Mouse (Mus musculus) ovary, adult 2 months (tissue): ENCODE measurements around the gene Tgm5. TPM values are rescaled to one million over a fixed set of nuclear protein-coding genes. Genes with fewer than 3 reads are reported as not detected.

Source experiments
- polyA plus RNA-seq: library from polyadenylated mRNA; depleted of rRNA; stranded (reverse); fragments of >200 nt; gene quantifications from 2 replicates; pipeline ENCODE4 v1.2.3, GENCODE M21; 2012; rRNA removed

Tgm5 gene
- 0.05 TPM in 1 of 2 replicates, not detected in the other for polyA plus RNA-seq

DNA sequence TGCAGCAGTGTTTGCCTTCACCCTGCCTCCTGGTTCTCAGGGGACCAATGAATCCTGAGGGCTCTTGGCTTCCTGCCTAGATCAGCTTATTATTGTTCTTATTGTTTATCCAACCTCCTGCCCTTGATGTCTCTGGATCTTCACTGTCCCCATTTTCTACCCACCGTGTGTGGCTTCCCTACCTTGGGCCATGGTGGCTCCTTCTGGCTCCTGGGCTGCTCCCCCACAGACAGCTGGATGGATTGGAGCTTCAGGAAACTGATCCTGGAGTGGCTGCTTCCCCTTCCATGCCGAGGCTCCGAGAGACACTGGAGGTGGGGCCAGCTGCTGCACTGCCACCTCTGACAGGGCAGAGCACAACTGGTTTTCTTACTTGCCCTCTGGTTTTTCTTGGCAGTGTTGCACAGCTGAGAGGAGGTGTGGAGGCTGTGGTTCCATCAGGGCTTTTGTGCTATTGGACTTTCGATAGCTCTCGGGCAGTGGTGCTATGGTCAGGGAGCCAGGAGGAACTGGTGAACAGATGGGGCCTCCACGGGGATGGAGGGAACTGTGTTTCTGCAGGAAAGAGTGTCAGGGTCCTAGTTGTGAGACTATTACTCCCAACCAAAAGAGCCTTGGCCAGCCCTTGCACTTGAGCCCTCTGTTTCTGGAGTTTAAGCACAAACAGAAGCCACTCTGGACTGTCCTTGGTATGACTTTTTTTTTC, at the start of gene Tgm5:
Gene Tgm5 (minus strand): TSS at position 362 of the 706 bp plus-strand sequence.

GRCm38 (mm10) chr2:121109695-121110094, 24.1 kb upstream of the Tgm5 start, which contains the start of gene Tgm7:
Tgm7 (minus strand) TSS chr2:121109795.

GRCm38 (mm10) chr2:121036733-121037341, 48.8 kb downstream of the Tgm5 start, which contains the start of gene Epb42:
Epb42 (minus strand) TSS chr2:121037072.

GRCm38 (mm10) chr2:121007925-121008663, 77.5 kb downstream of the Tgm5 start, which contains the start of gene Ccndbp1:
Ccndbp1 (plus strand) TSS chr2:121008403.

Other genes with a start within 250 kb of the Tgm5 start
- gene Cdan1, start 235.7 kb downstream of the Tgm5 start, polyA plus RNA-seq: 38.8 and 53.5 TPM in 2 replicates
- 4.9 and 5.1 TPM in 2 replicates for gene Ttbk2, start 235.2 kb downstream of the Tgm5 start, polyA plus RNA-seq
- gene Ubr1, start 115.1 kb downstream of the Tgm5 start, polyA plus RNA-seq: 38.9 and 39.3 TPM in 2 replicates
- 6.1 and 6.5 TPM in 2 replicates for gene Tmem62, start 108.8 kb downstream of the Tgm5 start, polyA plus RNA-seq
- gene Ccndbp1, start 77.4 kb downstream of the Tgm5 start, polyA plus RNA-seq: 11.6 and 15.0 TPM in 2 replicates
- 0.09 and 0.28 TPM in 2 replicates for gene Epb42, start 48.8 kb downstream of the Tgm5 start, polyA plus RNA-seq
- 0.12 TPM in 1 of 2 replicates, not detected in the other for gene Tgm7, start 24.0 kb upstream of the Tgm5 start, polyA plus RNA-seq
- gene Adal, start 54.6 kb upstream of the Tgm5 start, polyA plus RNA-seq: 3.1 and 8.3 TPM in 2 replicates
- gene Lcmt2, start 54.8 kb upstream of the Tgm5 start, polyA plus RNA-seq: 14.1 and 18.8 TPM in 2 replicates
- gene Tubgcp4, start 84.8 kb upstream of the Tgm5 start, polyA plus RNA-seq: 33.2 and 35.6 TPM in 2 replicates
- gene Zscan29, start 85.3 kb upstream of the Tgm5 start, polyA plus RNA-seq: 2.4 and 3.1 TPM in 2 replicates
- 56.6 and 57.0 TPM in 2 replicates for gene Trp53bp1, start 185.6 kb upstream of the Tgm5 start, polyA plus RNA-seq
- gene Map1a, start 203.8 kb upstream of the Tgm5 start, polyA plus RNA-seq: 10.2 and 12.5 TPM in 2 replicates